Mouse (Mus musculus) heart, adult 2 months (tissue): ENCODE measurements at regions not wholly inside any gene's neighbourhood (a gene's known extent, or its start where the extent isn't known, plus 50 kb on each side); places are given as distances from the start of the nearest gene placed in this dataset.

Experiments
- DNase-seq, 2 experiments: peaks; one replicate each; pipeline ENCODE4 v3.0.0; 2021
- H3K27ac ChIP-seq: fragments of 200-600 bp; 2 replicates; pipeline ENCODE4 v1.8.1; 2022
- H3K27me3 ChIP-seq: fragments of 200-500 bp; 2 replicates; pipeline ENCODE4 v1.6.1; 2012; ENCODE audit warnings: mild to moderate bottlenecking, low read length, inconsistent platforms, mixed read lengths; ENCODE audit not compliant: control insufficient read depth, insufficient read depth
- H3K36me3 ChIP-seq: fragments of 200-500 bp; 2 replicates; pipeline ENCODE4 v1.6.1; 2012; ENCODE audit warnings: low read length, inconsistent platforms; ENCODE audit not compliant: control insufficient read depth, insufficient read depth
- H3K4me1 ChIP-seq: fragments of 200-500 bp; 2 replicates; pipeline ENCODE4 v1.6.1; 2011; ENCODE audit warnings: low read length; ENCODE audit not compliant: control insufficient read depth, insufficient read depth
- H3K4me3 ChIP-seq: fragments of 200-600 bp; 2 replicates; pipeline ENCODE4 v1.8.1; 2022
- H3K79me2 ChIP-seq: fragments of 200-500 bp; replicated peaks from 2 replicates; pipeline ENCODE4 v1.6.1; 2012; ENCODE audit warnings: mild to moderate bottlenecking, inconsistent platforms, low read length, moderate library complexity, mixed read lengths; ENCODE audit not compliant: control insufficient read depth, insufficient read depth
- H3K9ac ChIP-seq: fragments of 200-500 bp; 2 replicates; pipeline ENCODE4 v1.6.1; 2012; ENCODE audit warnings: low read depth, mild to moderate bottlenecking, control low read depth, inconsistent platforms, low read length, mixed read lengths
- CTCF ChIP-seq: fragments of 200-600 bp; IDR thresholded peaks from 2 replicates; pipeline ENCODE4 v1.8.1; 2022; ENCODE audit warnings: antibody characterized with exemption, mild to moderate bottlenecking, moderate library complexity
- EP300 ChIP-seq: fragments of 200-500 bp; IDR thresholded peaks from 2 replicates; pipeline ENCODE4 v1.6.1; 2011; ENCODE audit warnings: low read depth, low read length, control low read depth; ENCODE audit not compliant: insufficient read depth
- POLR2A ChIP-seq: fragments of 200-500 bp; IDR thresholded peaks from 2 replicates; pipeline ENCODE4 v1.6.1; 2011; ENCODE audit warnings: mild to moderate bottlenecking, low read depth, low read length, control low read depth; ENCODE audit not compliant: insufficient read depth
- WGBS: fragments of 180-500 bp; shearing (Covaris S2); methylation state at CpG from one replicate; pipeline ENCODE4 v1.1.7; 2018; 5-methylcytosine and 5-hydroxymethylcytosine counted together
- intact Hi-C: fragments of 180-260 bp; cut with DNase I; formaldehyde crosslinking; loops from one replicate; pipeline ENCODE4 v1.15.1; 2025

DNA sequence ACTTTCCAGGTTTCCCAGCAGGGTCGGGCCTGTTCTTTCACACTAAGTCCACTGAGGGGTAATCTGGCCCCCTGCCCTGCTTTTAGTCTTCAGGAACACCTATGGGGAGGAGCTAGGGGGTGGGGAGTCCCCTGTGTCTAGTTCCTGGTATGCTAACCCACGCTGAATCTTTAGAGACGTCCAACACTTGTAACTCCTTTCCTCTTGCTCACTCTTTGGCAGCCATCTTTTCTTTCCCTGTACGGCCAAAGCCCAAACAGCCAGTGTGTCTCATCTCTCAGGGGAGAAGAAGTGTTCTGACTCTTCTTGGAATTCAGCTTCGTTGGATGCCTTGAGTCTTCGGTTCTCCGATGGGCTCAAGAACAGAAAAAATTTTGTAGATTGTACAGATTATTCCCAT is 68.4 kb upstream of the Lnx1 start:
- DNase-seq: peak in 1 of 2 experiments; percentile 19
- no peaks in the 10 kb centered on the region for H3K79me2 ChIP-seq
- H3K27me3 ChIP-seq: no peaks in the 10 kb centered on the region
- 61% methylated on average over 7 of the region's 7 CpGs for WGBS
- intact Hi-C loops: no loop called here
- no peak overlapping the region for H3K9ac ChIP-seq
- H3K27ac ChIP-seq: peak overlapping the region; percentile 17; the same call in 1 of the 2 replicates
- H3K36me3 ChIP-seq: no peaks in the 10 kb centered on the region
- no peaks in the 10 kb centered on the region for H3K4me1 ChIP-seq
- no peak overlapping the region for H3K4me3 ChIP-seq
- TF ChIP-seq POLR2A (no peak), CTCF (no peak), EP300 (no peak)

GRCm38 (mm10) chr5:74769023-74769422 is 66.3 kb upstream of the Lnx1 start:
- no peak overlapping the region for H3K4me3 ChIP-seq
- intact Hi-C loops: no loop called here
- 62% methylated on average over 5 of the region's 5 CpGs for WGBS
- H3K4me1 ChIP-seq: no peaks in the 10 kb centered on the region
- H3K79me2 ChIP-seq: no peaks in the 10 kb centered on the region
- H3K27ac ChIP-seq: no peak overlapping the region
- no peak for DNase-seq
- no peak for TF ChIP-seq POLR2A
- no peak for TF ChIP-seq CTCF
- no peak for TF ChIP-seq EP300
- H3K9ac ChIP-seq: no peak overlapping the region
- no peaks in the 10 kb centered on the region for H3K27me3 ChIP-seq
- no peaks in the 10 kb centered on the region for H3K36me3 ChIP-seq

GRCm38 (mm10) chr5:74767993-74768392 is 65.3 kb upstream of the Lnx1 start:
- Histone ChIP-seq H3K4me1 (no peaks in the 10 kb centered on the region), H3K27me3 (no peaks in the 10 kb centered on the region), H3K4me3 (no peak overlapping the region), H3K27ac (no peak overlapping the region), H3K9ac (no peak overlapping the region), H3K79me2 (no peaks in the 10 kb centered on the region), H3K36me3 (no peaks in the 10 kb centered on the region)
- intact Hi-C loops: no loop called here
- no peak for TF ChIP-seq POLR2A
- no peak for TF ChIP-seq EP300
- no peak for DNase-seq
- 73% methylated on average over 8 of the region's 8 CpGs for WGBS

GRCm38 (mm10) chr5:74766211-74766610 is 63.5 kb upstream of the Lnx1 start:
- TF ChIP-seq POLR2A (no peak), CTCF (no peak), EP300 (no peak)
- H3K27me3 ChIP-seq: no peaks in the 10 kb centered on the region
- WGBS: 45% methylated on average over 8 of the region's 8 CpGs
- H3K27ac ChIP-seq: no peak overlapping the region
- H3K79me2 ChIP-seq: no peaks in the 10 kb centered on the region
- no peak overlapping the region for H3K9ac ChIP-seq
- intact Hi-C loops: no loop called here
- DNase-seq: no peak
- no peaks in the 10 kb centered on the region for H3K4me1 ChIP-seq
- no peak overlapping the region for H3K4me3 ChIP-seq
- no peaks in the 10 kb centered on the region for H3K36me3 ChIP-seq

GRCm38 (mm10) chr5:74765061-74765767 is 62.5 kb upstream of the Lnx1 start:
- no peak for DNase-seq
- H3K4me3 ChIP-seq: no peak overlapping the region
- no peak overlapping the region for H3K9ac ChIP-seq
- intact Hi-C loops: no loop called here
- TF ChIP-seq EP300 (no peak), CTCF (no peak), POLR2A (no peak)
- no peaks in the 10 kb centered on the region for H3K4me1 ChIP-seq
- no peaks in the 10 kb centered on the region for H3K36me3 ChIP-seq
- H3K79me2 ChIP-seq: no peaks in the 10 kb centered on the region
- 53% methylated on average over 9 of the region's 9 CpGs for WGBS
- H3K27ac ChIP-seq: no peak overlapping the region
- H3K27me3 ChIP-seq: no peaks in the 10 kb centered on the region

DNA sequence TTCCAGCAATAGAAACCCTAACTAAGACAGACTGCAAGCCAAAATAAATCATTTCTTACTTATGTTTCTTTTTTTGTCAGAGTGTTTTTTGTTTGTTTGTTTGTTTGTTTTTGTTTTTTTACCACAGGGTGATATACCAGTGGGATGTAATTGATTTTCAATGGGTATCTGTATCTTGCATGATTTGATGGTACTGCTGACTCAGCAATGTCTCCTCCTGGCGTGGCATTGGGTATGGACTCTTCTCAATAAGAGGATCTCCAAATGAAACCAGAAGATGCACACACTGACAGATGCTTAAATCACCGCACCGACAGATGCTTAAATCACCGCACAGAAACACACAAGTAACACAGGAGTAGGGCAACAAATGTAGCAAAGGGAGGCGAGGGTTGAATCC is 54.8 kb upstream of the Lnx1 start:
- H3K27me3 ChIP-seq: no peaks in the 10 kb centered on the region
- DNase-seq: no peak
- H3K4me3 ChIP-seq: no peak overlapping the region
- intact Hi-C loops: no loop called here
- H3K27ac ChIP-seq: no peak overlapping the region
- H3K36me3 ChIP-seq: no peaks in the 10 kb centered on the region
- no peak overlapping the region for H3K9ac ChIP-seq
- H3K4me1 ChIP-seq: no peaks in the 10 kb centered on the region
- no peaks in the 10 kb centered on the region for H3K79me2 ChIP-seq
- 97% methylated on average over 5 of the region's 5 CpGs for WGBS
- TF ChIP-seq POLR2A (no peak), CTCF (no peak), EP300 (no peak)
